Mouse (Mus musculus) large intestine, adult 2 months (tissue): Measurements from ENCODE around the gene Dnpep. TPM values are rescaled to one million over a fixed set of nuclear protein-coding genes. Genes with fewer than 3 reads are reported as not detected.

ENCODE experiments used
- DNase-seq: peaks from one replicate; pipeline ENCODE4 v3.0.0-alpha.2; 2012; ENCODE audit warnings: low read depth, low spot score
- WGBS: fragments of 180-500 bp; shearing (Covaris S2); methylation state at CpG from one replicate; pipeline ENCODE4 v1.1.7; 2018; 5-methylcytosine and 5-hydroxymethylcytosine counted together
- polyA plus RNA-seq: library from polyadenylated mRNA; depleted of rRNA; stranded (reverse); fragments of >200 nt; gene quantifications from 2 replicates; pipeline ENCODE4 v1.2.3, GENCODE M21; 2012

Gene Dnpep
- polyA plus RNA-seq, 1 experiment = 250 TPM

DNA sequence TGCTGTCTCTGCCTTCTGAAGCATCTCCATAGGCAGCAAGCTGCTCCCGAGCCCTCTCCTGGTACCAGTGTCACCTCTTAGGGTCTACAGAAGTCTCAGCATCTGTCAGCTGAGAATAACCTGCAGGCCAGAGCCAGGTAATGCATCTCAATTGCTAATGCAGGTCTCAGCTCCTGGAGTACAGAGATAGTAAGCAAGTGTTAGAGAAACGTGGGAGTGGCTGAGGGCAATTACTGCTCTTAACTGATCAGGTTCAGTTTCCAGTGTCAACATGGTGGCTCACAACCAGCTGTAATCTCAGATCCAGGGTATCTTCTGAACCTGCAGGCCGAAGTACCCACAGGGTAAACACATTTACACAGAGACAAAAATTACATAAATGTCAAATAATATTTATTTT is 18.7 kb upstream of the Dnpep start:
- WGBS = 36% methylated on average over 3 of the region's 3 CpGs
- no peak for DNase-seq

DNA sequence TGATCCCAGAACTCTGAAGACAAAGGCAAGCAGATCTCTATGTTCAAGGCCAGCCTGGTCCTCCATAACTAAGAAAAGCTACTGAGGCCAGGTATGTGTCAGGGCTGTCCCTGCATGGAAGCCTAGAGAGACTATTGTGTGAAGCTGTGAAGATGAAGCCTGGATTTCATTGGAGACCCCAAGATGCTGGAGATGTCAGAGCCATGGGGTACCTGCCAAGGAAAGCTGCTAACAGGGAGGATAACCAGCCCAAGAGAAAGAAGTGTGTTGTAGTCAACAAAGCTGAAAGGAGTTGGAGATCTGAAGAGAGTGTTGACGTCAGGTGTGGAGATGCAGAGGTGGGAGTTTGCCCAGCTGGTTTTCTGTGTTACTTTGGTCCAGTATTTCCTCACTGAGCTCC is 13.5 kb upstream of the Dnpep start:
- WGBS = 92% methylated on average over 1 of the region's 1 CpGs
- DNase-seq = no peak

DNA sequence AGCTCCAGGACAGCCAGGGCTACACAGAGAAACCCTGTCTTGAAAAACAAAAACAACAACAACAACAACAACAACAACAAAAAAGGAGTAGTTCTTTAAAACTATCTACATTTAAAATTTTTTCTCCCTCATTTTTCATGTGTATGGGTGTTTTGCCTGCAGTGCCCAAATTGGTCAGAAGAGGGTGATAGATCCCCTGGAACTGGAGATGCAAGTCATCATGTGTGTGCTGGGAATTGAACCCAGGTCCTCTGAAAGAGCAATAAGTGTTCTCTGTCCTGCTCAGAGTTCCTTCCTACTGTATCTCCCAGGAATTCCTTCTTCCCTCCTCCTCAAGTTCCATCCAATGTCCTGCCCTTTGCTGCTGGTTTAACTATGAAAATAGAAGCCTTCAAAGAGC is 9.7 kb upstream of the Dnpep start:
- DNase-seq = no peak

DNA sequence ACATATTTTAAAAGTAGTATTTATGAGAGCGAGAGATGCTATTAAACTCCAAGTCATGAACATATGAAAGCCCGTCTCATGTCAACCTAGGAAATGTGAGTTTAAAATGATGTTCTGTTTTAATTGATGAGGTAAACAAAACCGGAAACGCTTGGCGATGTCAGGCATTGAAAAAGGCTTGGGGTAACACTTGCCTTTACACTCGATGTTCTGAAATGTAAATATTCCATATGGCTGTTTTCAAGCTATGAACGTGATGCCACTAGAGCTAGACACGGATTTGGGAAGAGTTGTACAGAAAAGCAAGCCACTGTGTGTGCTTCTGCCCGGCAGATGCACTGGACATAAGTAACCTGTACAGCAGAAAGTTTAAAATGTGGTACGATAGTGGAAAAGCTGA is 1.4 kb upstream of the Dnpep start:
- 78% methylated on average over 10 of the region's 10 CpGs for WGBS
- DNase-seq = no peak

DNA sequence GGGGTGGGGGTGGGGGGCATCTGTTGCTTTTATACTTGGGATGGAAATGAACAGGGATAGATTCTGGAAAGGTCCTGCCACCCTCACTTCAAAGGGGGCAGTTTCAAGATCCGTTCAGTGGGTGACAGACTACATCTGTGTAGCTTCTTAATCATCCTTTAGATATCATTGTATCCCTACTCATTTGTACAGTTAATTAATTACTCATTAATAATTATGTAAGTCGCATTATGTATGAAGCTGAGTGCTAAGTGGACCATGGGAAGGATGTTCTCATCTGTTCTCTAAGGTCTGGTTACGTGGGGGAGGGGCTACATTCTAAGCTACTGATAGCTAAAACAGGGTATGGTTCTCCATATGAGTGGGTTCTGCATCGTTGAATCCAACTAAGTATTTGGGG is 946 bp upstream of the Dnpep start:
- WGBS = 89% methylated on average over 4 of the region's 4 CpGs
- no peak for DNase-seq

DNA sequence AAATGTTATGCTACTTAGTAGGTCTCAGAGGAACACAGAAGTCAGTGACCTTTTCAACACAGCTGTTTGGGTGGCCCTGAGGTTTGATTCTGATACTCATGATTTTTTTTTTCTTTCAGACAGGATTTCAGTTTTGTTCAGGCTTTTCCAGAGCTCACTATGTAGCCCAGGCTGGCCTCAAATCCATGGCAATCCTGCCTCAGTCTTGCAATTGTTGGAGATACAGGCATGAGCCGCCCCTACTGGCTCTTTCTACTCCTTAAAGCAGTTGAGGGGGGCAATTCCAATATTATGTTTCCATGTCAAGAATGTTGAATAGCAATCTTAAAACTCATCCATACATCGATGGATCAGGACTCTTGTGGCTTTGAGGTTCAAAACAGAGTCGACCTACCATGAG is 511 bp upstream of the Dnpep start:
- 63% methylated on average over 3 of the region's 3 CpGs for WGBS

DNA sequence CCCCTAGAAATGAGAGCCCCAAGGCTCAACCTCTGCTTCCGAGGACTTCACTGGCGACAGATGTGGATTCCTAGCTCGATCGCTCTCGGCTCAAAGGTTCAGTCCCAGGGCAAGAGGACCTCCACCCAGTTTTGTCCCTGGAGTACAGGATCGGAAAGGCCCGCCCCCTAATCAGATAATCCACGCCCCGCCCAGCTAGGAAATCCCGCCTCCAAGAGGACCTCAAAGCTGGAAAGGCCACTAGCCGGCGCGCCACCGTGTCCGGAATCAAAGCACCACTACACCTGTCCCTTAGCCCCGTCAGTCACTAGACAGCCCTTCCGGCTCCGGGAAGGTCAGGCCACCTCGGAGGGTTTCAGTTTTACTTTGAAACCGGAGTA is 939 bp downstream of the Dnpep start:
- under 1% methylated on average over 20 of the region's 20 CpGs for WGBS
- DNase-seq = peak; percentile 79

More for the DNA sequence above, 511 bp upstream of the Dnpep start:
- no peak for DNase-seq

DNA sequence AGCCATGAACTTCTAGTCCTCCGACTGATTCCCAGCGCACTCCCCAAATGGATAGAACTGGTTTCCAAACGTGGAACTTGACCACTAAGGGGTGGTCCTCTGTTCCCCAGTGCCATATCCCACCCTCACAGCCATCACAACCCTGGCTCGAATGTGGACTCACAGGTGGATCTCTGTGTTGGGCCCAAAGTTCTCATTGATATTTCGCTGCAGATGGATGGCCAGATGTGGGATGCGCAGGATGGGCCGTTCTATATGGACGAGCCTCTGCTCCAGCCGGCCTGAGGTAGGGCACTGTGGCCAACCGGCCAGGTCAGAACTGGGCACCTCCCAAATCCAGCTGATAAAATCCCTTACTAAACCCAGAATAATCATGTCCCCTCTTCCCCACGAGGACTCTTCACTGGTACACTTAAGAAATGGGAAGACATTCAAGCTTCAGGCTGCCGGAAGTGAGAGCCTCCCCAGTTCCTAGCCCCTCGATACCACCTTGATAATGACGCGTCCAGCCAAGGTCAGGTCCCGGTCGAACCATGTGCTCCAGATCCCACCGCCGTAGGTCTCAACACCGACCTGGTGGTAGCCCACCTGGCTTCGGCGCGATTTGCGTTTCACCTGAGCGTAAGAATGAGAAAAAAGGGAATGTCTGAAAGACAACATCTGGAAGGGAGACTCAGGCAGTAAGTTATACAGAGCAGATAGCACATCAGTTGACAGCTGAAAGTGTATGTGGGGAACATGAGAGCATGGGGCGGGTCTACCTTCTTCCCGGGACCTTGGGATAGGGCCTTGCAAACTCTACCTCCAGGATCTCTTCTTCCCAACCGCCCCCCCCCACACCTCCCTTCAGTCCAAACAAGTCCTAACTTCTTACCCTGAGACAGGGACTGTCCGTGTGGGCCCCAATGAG is 2.1 kb downstream of the Dnpep start:
- 83% methylated on average over 29 of the region's 29 CpGs for WGBS

DNA sequence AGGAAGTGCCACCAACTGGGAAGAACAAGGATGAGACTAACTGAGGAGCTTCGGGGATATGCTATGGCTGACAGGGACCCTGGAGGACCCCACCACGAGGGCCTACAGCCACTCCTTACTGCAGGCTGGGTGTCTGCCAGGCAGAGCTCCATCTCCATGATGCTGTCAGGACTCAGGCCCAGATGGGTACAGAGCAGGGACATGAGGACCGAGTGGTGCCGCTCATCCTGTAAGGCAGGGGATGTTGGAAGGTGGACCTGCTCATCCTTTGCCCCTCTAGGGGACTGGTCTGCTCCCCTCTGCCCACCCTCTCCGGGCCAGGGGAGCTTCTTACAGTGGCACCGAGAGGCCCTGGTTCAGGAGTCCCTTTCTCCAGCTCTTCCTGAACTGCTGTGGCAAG is 2.8 kb downstream of the Dnpep start:
- no peak for DNase-seq
- WGBS = 90% methylated on average over 6 of the region's 6 CpGs

More for the DNA sequence above, 2.1 kb downstream of the Dnpep start:
- no peak for DNase-seq

DNA sequence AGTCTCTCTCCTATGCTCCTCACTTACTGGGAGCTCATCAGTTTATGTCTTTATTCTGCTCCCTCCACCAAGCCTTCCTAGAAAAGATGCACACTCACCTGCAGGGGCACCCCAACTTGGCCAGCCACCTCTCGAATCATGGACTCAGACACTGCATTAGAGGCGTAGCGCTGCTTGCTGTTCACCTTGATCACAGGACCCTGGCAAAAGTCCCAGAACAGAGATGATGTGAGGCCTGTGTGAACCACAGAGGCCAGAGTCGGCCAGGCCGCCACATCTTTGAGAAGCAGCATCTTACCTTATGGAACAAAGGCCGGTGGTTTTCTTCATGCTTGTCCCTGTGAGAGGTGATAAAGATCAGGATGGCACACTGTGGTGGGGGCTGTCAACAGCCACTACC is 6.1 kb downstream of the Dnpep start:
- DNase-seq = no peak
- 94% methylated on average over 6 of the region's 6 CpGs for WGBS

DNA sequence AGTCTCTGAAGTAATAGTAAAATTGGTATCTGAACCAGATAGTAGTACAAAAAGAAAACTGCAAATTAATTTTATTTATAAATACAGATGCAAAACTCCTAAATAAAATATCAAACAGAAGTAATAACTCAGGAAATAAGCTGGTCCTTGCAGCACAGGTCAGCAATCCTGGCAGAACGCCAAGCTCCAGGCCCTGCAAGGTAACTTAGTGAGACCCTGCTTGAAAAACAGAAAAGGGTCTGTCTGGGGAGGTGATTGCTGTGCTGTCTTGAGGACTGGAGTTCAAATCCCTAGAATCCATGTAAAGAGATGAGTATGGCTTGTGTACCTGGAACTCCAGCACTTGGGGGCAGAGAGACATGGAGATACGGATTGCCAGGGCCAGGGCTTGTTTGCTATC is 13.1 kb downstream of the Dnpep start:
- no peak for DNase-seq
- 82% methylated on average over 2 of the region's 2 CpGs for WGBS

DNA sequence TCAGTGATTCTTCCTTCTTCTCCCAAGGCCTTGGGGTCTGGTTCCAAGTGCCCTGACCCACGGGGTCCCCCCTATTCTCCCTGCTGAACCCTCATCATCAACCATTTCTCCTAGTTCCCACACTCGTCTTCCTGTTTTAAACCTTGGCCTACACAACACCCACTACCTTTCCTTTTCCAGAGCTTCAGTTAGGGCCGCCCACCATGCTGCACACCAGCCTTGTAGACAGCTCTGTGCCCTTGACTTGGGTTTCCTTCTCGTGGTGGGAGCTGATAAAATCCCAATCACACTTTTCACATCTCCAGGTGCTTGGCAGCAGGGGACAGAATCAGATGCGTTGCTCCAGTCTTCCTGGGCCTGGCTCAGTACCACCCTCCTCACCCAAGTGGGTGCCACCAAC is 23.5 kb downstream of the Dnpep start:
- no peak for DNase-seq
- 75% methylated on average over 5 of the region's 5 CpGs for WGBS

DNA sequence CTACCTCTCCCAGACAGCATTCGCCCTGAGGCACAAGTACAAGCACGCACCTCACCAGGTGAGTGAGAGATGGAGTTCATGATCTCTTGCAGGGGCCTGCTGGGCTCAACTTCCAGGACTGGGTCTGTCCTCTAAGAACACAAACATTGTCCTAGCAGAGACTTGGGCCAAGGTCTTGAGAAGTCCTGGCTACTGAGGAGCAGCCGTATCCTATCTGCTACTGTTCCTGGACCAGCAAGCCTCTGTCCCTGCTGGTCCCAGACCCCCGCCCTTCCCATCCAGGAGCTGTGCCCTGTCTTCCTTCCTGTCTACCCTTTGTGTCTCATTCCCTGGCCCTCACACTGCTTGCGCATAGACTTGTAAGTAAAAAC is 24.5 kb downstream of the Dnpep start:
- DNase-seq = no peak
- 80% methylated on average over 5 of the region's 5 CpGs for WGBS

DNA sequence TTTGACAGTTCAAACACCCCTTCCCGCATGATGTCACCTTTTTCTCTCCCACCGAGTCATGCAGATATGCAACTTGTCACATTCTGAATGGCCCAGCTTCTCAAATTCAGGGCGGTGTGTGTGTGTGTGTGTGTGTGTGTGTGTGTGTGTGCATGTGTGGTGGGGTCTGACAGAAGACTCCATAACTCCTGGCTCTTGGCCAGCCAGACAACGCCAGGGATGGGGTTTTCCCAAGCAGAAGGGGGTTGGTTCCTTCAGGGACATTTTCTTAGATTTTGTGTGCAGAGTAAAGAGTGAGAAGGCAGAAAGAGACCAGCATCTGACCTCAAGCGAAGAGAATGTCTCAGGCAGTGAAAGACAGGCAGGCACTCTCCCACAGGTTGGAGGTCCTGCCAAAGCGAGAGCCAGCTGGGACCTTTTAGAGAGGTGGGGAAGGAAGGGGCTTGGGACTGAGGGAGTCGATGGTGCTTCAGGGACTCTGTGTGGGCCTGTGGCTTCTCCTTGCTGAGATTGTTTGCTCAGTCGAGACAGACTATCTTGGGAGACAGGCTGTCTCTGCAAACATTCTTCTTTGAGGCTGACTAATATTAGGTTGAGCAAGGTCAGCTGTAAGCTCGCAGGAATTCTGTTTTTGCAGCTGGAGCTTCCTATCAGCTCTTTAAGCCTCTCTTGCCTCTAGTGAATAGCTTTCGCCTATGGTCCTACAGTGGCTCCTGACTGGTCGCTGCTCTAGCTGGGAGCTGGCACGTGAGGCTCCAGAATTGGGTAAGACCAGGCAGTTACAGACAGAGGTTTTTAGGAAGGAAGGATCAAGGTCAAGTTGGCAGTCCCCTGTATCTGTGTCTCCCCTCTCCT is 25.1 kb downstream of the Dnpep start:
- 27% methylated on average over 12 of the region's 12 CpGs for WGBS
- DNase-seq = no peak

DNA sequence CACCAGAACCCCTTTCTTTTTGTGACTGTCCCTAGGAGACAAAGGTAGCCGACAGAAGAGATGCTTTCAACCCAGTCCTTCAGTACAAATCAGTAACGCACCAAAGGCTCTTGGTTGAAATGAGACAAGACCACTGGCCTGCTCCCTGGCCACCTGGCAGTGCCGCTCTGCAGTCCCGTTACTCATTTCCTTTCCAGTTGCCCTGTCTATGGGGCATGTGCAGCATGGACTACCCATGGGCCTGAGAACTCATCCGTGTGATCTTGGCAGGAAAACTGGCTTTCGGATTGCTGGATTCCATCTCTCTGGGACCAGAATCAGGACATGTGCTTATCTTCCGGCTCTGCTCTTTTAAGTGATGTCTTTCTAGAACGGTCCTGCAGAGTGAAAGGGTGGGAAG is 26.5 kb downstream of the Dnpep start:
- WGBS = 85% methylated on average over 8 of the region's 8 CpGs

DNA sequence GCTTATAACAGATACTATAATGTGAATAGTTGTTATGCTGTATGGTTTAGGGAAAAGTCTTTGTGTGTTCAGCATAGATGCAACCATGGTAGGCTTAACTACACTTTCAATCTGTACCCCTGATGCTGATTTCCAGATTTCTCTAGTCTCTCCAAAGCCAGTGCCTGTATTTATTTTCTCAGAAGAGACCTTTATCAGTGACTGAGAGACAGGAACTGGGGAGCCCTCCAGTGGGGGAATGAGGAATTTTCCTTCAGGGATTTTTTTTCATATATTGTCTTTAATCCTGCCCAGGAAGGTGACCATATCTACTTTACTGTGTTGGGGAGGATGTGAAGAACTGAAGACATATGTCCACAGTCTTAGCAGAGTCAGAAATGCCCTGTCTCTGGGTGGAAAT is 27.2 kb downstream of the Dnpep start:
- DNase-seq = no peak

More for the DNA sequence above, 26.5 kb downstream of the Dnpep start:
- no peak for DNase-seq

DNA sequence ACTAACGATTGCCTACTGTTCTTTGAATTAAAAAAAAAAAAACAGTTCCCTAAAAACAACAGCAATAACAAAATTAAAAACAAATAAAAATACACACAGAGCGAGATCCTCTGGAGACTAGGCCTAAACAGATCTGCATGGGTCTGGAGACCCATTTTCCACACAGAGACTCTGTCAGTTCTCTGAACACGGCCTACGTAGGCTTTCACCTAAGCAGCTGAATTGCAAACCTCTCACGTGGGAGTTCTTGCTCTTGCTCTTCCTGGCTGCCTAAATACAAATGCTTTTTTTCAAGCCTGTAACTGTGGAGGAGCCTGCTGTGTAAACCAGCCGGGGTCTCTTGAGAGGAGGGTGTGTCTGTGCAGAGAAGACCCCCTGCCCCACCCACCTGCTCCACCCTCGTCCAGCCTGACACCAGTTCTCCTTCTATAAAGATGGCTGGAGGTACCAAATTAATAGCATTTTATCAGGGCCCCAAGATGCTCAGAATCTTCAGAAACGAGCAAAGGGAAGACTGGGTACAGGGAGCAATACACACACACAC is 27.8 kb downstream of the Dnpep start:
- no peak for DNase-seq
- 56% methylated on average over 8 of the region's 8 CpGs for WGBS

DNA sequence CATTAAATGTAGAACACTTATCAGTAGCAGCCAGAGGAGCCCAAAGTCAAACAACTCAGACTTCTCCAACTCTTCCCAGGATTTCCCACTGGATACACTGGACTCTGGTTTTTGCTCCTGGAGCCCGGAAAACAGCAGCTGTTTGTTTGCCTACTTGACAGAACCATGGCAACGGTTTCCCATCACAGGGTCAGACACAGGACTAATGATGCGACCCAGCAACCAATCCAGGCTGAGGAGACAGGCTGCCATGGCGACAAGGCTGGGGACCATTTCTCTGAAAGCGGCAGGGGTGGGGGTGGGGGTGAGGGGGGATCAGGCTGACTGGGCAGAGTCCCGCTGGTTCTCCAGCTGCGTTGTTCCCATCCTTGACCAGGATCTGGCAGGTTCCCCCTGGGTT is 28.4 kb downstream of the Dnpep start:
- WGBS = 19% methylated on average over 7 of the region's 7 CpGs
- DNase-seq = no peak

DNA sequence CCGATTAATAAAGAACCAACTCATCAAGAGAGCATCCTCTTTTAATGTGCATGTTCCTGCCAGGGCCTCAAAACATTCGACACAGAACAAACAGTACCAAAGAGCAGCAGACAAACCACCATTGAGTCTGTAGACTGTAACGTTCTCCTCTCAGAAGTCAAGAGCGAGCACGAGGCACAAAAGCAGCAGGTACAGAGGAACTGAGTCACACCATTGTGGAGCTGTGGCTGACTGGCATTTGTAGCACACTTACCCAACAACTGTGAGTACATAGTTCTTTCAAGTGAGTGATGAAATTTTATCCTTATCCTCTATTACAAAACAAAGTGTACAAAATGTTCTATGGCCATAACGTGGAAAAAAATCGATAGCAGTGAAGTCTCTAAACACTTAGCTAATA is 32.9 kb downstream of the Dnpep start:
- no peak for DNase-seq
- WGBS = 81% methylated on average over 7 of the region's 7 CpGs

DNA sequence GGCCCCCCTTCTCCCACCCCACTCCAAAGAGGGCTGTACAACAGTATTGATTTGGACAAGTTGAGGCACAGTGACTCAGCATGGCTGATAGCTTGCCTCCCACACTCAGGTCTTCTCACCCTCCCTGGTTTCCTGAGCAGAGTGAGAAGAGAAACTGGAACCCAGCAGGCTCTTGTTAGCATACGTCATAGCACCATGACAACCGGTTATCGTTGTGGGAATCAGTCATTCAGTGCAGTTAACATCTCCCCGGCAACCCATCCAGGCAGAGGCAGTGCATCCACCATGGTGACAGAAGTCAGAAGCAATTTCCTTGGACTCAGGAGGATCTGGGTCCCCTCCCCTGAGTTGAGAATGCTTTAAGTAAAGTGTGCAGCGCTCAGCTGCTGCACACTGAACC is 34.8 kb downstream of the Dnpep start:
- 63% methylated on average over 5 of the region's 5 CpGs for WGBS

DNA sequence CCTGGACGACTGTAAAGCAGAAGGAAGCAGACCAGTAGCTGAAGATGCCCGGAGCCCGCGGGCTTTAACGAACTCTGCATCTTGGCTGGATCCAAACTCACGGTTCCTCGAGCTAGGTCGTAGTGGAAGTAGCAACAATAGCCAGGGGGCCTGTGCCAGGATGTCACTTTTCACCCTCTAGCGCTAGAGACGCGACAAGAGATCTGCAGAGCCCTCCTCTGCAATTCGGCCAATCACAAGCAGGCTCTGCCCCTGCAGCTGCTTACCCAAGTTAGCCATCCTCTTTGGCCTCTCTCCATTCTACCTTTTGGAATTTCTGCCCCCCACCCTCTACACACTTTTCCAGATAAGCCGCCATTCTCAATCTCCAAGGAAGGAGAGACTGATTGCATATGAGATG is 39.6 kb downstream of the Dnpep start, which contains the start of gene Resp18:
Resp18 (minus strand) TSS at position 188 of the 400 bp plus-strand sequence.
- no peak for DNase-seq
- 15% methylated on average over 13 of the region's 13 CpGs for WGBS

More for the DNA sequence above, 34.8 kb downstream of the Dnpep start:
- DNase-seq = no peak
